ENCODE assay signal across 8 mouse cellular contexts in the genomic region with DNA sequence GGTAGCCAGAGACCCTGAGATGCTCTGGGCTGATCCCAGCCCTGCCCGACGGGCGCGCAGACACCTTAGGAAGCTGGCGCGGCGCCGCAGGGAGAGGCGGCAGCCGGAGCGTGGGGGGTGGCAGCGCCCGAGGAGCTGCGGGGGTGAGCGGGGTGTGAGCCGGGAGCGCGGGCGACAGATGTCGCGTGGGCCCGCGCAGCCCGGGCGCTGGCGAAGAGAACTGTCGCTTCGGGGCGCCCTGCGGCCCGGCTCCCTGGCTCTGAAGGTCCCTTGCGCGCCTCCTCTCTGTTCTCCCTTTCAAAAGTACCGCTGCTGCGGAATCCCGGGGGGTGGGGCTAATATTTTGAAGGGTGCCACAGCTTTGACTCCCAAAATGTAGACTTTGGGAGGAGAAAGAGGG. TPM values are rescaled to one million over a fixed set of nuclear protein-coding genes. Genes with fewer than 3 reads are reported as not detected.
DNase-seq lines count a peak whose midpoint lies in the region; ATAC-seq and TF ChIP-seq lines count a peak whose summit lies in the region.

No protein-coding gene starts in this region.

- H3K36me3 ChIP-seq in thymus, adult 2 months (ENCODE audit: control insufficient read depth, insufficient read depth, low read length), result no peaks in the 10 kb centered on the region
- no peaks in the 10 kb centered on the region for H3K36me3 ChIP-seq in limb, embryonic 10.5 days
- H3K36me3 ChIP-seq in neural tube, embryonic 15.5 days, result no peaks in the 10 kb centered on the region

- 0 out of 2 replicates have a peak overlapping the region, but pooled peaks have one; percentile 26 for H3K9ac ChIP-seq in neural tube, embryonic 15.5 days (replicated peaks)

- TF ChIP-seq CTCF in cerebellum, adult 2 months (IDR thresholded peaks at IDR 0.05; ENCODE audit: borderline replicate concordance, insufficient read depth, low read depth, low read length), result no peak
- no peak for TF ChIP-seq CTCF in thymus, adult 2 months (IDR thresholded peaks at IDR 0.05; ENCODE audit: borderline replicate concordance, control insufficient read depth, extremely low read depth, insufficient read depth, low read length, poor library complexity)

- H3K9me3 ChIP-seq in limb, embryonic 10.5 days (replicated peaks), result no peaks in the 10 kb centered on the region; the same call in 1 of the 2 replicates
- no peaks in the 10 kb centered on the region for H3K9me3 ChIP-seq in neural tube, embryonic 15.5 days (replicated peaks)

- ATAC-seq in neural tube, embryonic 15.5 days (ENCODE audit: low FRiP score), result no peak
- ATAC-seq in erythroblast, adult 5-6 weeks (replicated peaks; ENCODE audit: low FRiP score, poor library complexity, severe bottlenecking), result no peak

- peaks cover 1% of the 10 kb centered on the region; the same call in 1 of the 2 replicates for H3K27me3 ChIP-seq in cerebellum, adult 2 months (ENCODE audit: control insufficient read depth, insufficient read depth, low read length)
- peaks cover 29% of the 10 kb centered on the region for H3K27me3 ChIP-seq in thymus, adult 2 months (ENCODE audit: control insufficient read depth, insufficient read depth, low read length)
- H3K27me3 ChIP-seq in limb, embryonic 10.5 days (ENCODE audit: low read depth, poor library complexity, severe bottlenecking), result peaks cover 96% of the 10 kb centered on the region
- peaks cover 63% of the 10 kb centered on the region for H3K27me3 ChIP-seq in neural tube, embryonic 15.5 days (replicated peaks)

- peak overlapping the region; percentile 53 for H3K4me3 ChIP-seq in cerebellum, adult 2 months (replicated peaks; ENCODE audit: insufficient read depth, low read depth, low read length)
- 0 out of 2 replicates have a peak overlapping the region, but pooled peaks have one; percentile 39 for H3K4me3 ChIP-seq in thymus, adult 2 months (ENCODE audit: control insufficient read depth, insufficient read depth, low read length)
- peak overlapping the region; percentile 43 for H3K4me3 ChIP-seq in limb, embryonic 10.5 days
- peak overlapping the region; percentile 60 for H3K4me3 ChIP-seq in neural tube, embryonic 15.5 days (replicated peaks)

- H3K4me2 ChIP-seq in neural tube, embryonic 15.5 days, result peak overlapping the region; percentile 99

- WGBS in cerebellum, adult 2 months, result 1% methylated on average over 36 of the region's 36 CpGs
- WGBS in thymus, adult 2 months, result under 1% methylated on average over 35 of the region's 36 CpGs
- under 1% methylated on average over 36 of the region's 36 CpGs for WGBS in limb, embryonic 10.5 days
- WGBS in neural tube, embryonic 15.5 days, result 1% methylated on average over 36 of the region's 36 CpGs

- no peak overlapping the region for H3K27ac ChIP-seq in cerebellum, adult 2 months (ENCODE audit: insufficient read depth, low read length)
- no peak overlapping the region for H3K27ac ChIP-seq in thymus, adult 2 months (ENCODE audit: control insufficient read depth, insufficient read depth, low read length)
- H3K27ac ChIP-seq in limb, embryonic 10.5 days, result 0 out of 2 replicates have a peak overlapping the region, but pooled peaks have one; percentile 36
- H3K27ac ChIP-seq in neural tube, embryonic 15.5 days (replicated peaks), result no peak overlapping the region

- DNase-seq in cerebellum, adult 2 months, result no peak
- no peak for DNase-seq in cerebellum, adult 8-10 months
- DNase-seq in thymus, adult 2 months, result no peak
- no peak for DNase-seq in thymus, postnatal 10 days (ENCODE audit: low spot score in 2 of 2)
- DNase-seq in limb, embryonic 10.5 days (ENCODE audit: low spot score), result no peak
- no peak for DNase-seq in urinary bladder, postnatal 10 days (ENCODE audit: low spot score)

- peaks cover 10% of the 10 kb centered on the region for H3K4me1 ChIP-seq in cerebellum, adult 2 months (ENCODE audit: control insufficient read depth, insufficient read depth, low read length)
- peaks cover 17% of the 10 kb centered on the region for H3K4me1 ChIP-seq in thymus, adult 2 months (replicated peaks; ENCODE audit: control insufficient read depth, insufficient read depth, low read length)
- peaks cover 48% of the 10 kb centered on the region for H3K4me1 ChIP-seq in limb, embryonic 10.5 days
- H3K4me1 ChIP-seq in neural tube, embryonic 15.5 days, result peaks cover 38% of the 10 kb centered on the region

- TF ChIP-seq POLR2A in cerebellum, adult 2 months (IDR thresholded peaks at IDR 0.05; ENCODE audit: borderline replicate concordance, insufficient read depth, low read length), result no peak
- TF ChIP-seq POLR2A in thymus, adult 2 months (IDR thresholded peaks at IDR 0.05; ENCODE audit: control insufficient read depth, extremely low read depth, insufficient read depth, low read length, poor library complexity), result no peak

RNA-seq across cellular contexts. Expression of a gene that starts 7.2 kb away (rescaled TPM):
- polyA plus RNA-seq in cerebellum, adult 2 months (2012; rRNA removed), result 3.3 and 3.4 TPM in 2 replicates
- polyA plus RNA-seq in thymus, adult 2 months (2012; rRNA removed), result 0.06 and 0.07 TPM in 2 replicates
- polyA plus RNA-seq in limb, embryonic 10.5 days (2016; fragmentation: Nextera tagmentation; extraction: Ambion mirVana), result 0.03 TPM in 2 replicates
- polyA plus RNA-seq in neural tube, embryonic 15.5 days (2015; fragmentation: Nextera tagmentation; extraction: Ambion mirVana), result 3.0 and 4.0 TPM in 2 replicates
- total RNA-seq in erythroblast, adult 5-6 weeks (2015; ENCODE audit: low replicate concordance), result not detected in 2 replicates
- total RNA-seq in erythroblast, adult 5-6 weeks (2017; ENCODE audit: low replicate concordance), result not detected in 2 replicates

RNA-seq across cellular contexts. Expression of a gene that starts 16.4 kb away (rescaled TPM):
- polyA plus RNA-seq in cerebellum, adult 2 months (2012; rRNA removed), result 42.8 and 46.2 TPM in 2 replicates
- polyA plus RNA-seq in thymus, adult 2 months (2012; rRNA removed), result 18.0 and 20.9 TPM in 2 replicates
- polyA plus RNA-seq in limb, embryonic 10.5 days (2016; fragmentation: Nextera tagmentation; extraction: Ambion mirVana), result 36.8 and 37.9 TPM in 2 replicates
- 18.0 and 19.4 TPM in 2 replicates for polyA plus RNA-seq in neural tube, embryonic 15.5 days (2015; fragmentation: Nextera tagmentation; extraction: Ambion mirVana)
- 2.1 and 2.9 TPM in 2 replicates for total RNA-seq in erythroblast, adult 5-6 weeks (2015; ENCODE audit: low replicate concordance)
- total RNA-seq in erythroblast, adult 5-6 weeks (2017; ENCODE audit: low replicate concordance), result 3.1 and 4.4 TPM in 2 replicates
